Mouse (Mus musculus) fat pad, adult 2 months (tissue): ENCODE measurements around the gene Pkig.
"Not testable (repeated sequence)": the region's sequence is repeated elsewhere in the genome, so short reads cannot be mapped to it uniquely, and the experiment has no call there.

Experiments
- DNase-seq: peaks from one replicate; pipeline ENCODE4 v3.0.0-alpha.2; 2011; ENCODE audit warnings: low read depth, low spot score; ENCODE audit errors: extremely low read depth

The Pkig gene

GRCm38 (mm10) chr2:163642685-163643575, 15.3 kb upstream of the Pkig start:
- peak; percentile 79 for DNase-seq

- no peak for DNase-seq
These were observed 14.6 kb upstream of the Pkig start for GRCm38 (mm10) chr2:163643576-163643971.

- DNase-seq, result no peak
These were observed 14.1 kb upstream of the Pkig start for GRCm38 (mm10) chr2:163644047-163644446.

- DNase-seq, result no peak
These were observed 13.4 kb upstream of the Pkig start, which contains the start of gene Serinc3 for GRCm38 (mm10) chr2:163644575-163645385. Serinc3 (minus strand) TSS chr2:163645131.

GRCm38 (mm10) chr2:163645700-163646460, 12.3 kb upstream of the Pkig start:
- DNase-seq, result no peak

- DNase-seq, result no peak
These were observed 11.6 kb upstream of the Pkig start for GRCm38 (mm10) chr2:163646461-163647080.

GRCm38 (mm10) chr2:163655699-163656098, 2.5 kb upstream of the Pkig start:
- not testable (repeated sequence) for DNase-seq

- no peak for DNase-seq
These were observed 700 bp upstream of the Pkig start for GRCm38 (mm10) chr2:163657486-163657885.

GRCm38 (mm10) chr2:163658941-163659340, 755 bp downstream of the Pkig start:
- no peak for DNase-seq

GRCm38 (mm10) chr2:163659431-163659830, 1.2 kb downstream of the Pkig start:
- no peak for DNase-seq

GRCm38 (mm10) chr2:163660103-163660701, 2.0 kb downstream of the Pkig start:
- DNase-seq, result no peak

GRCm38 (mm10) chr2:163661371-163661850, 3.2 kb downstream of the Pkig start:
- DNase-seq, result no peak

- DNase-seq, result no peak
These were observed 3.9 kb downstream of the Pkig start for GRCm38 (mm10) chr2:163662076-163662475.

- DNase-seq, result no peak
These were observed 4.6 kb downstream of the Pkig start for GRCm38 (mm10) chr2:163662698-163663221.

- DNase-seq, result no peak
These were observed 5.7 kb downstream of the Pkig start for GRCm38 (mm10) chr2:163663930-163664329.

GRCm38 (mm10) chr2:163667045-163667444, 8.9 kb downstream of the Pkig start:
- DNase-seq, result no peak

- DNase-seq, result no peak
These were observed 12.8 kb downstream of the Pkig start for GRCm38 (mm10) chr2:163670872-163671594.

GRCm38 (mm10) chr2:163674397-163674796, 16.2 kb downstream of the Pkig start:
- no peak for DNase-seq

GRCm38 (mm10) chr2:163675144-163675619, 17.0 kb downstream of the Pkig start:
- no peak for DNase-seq
